8 mouse cellular contexts compared by ENCODE assay signal in genomic region chr5:139536211-139536910, GRCm38 (mm10). TPM values are rescaled to one million over a fixed set of nuclear protein-coding genes. Genes with fewer than 3 reads are reported as not detected.
A peak's percentile ranks its signal among the peaks of the same experiment; 100 is the strongest.
DNase-seq lines count a peak whose midpoint lies in the region; ATAC-seq and TF ChIP-seq lines count a peak whose summit lies in the region.

No protein-coding gene starts in this region.

- no peak overlapping the region for H3K4me3 ChIP-seq in heart, postnatal 0 days (ENCODE audit: low read depth, low read length)
- no peak overlapping the region for H3K4me3 ChIP-seq in forebrain, embryonic 16.5 days (replicated peaks; ENCODE audit: low read length)
- H3K4me3 ChIP-seq in liver, embryonic 11.5 days (ENCODE audit: low read depth, low read length), result no peak overlapping the region
- H3K4me3 ChIP-seq in neural tube, embryonic 11.5 days (ENCODE audit: low read depth, low read length), result no peak overlapping the region

- peak; percentile 46 for DNase-seq in heart, postnatal 0 days (ENCODE audit: low spot score)
- DNase-seq in heart, adult 11 months, result no peak
- DNase-seq in cerebellum, adult 11-12 months, result peak; percentile 77
- peak; percentile 72 for DNase-seq in kidney, adult 9 months
- DNase-seq in liver, embryonic 11.5 days (ENCODE audit: low spot score), result no peak
- peak; percentile 84 for DNase-seq in neural tube, embryonic 11.5 days (ENCODE audit: low spot score)
- peak; percentile 62 for DNase-seq in thymus, postnatal 14 days

- no peak for TF ChIP-seq EP300 in heart, postnatal 0 days (IDR thresholded peaks at IDR 0.05; ENCODE audit: low read depth)

- H3K4me2 ChIP-seq in heart, postnatal 0 days (ENCODE audit: low read depth, low read length), result no peak overlapping the region
- no peak overlapping the region for H3K4me2 ChIP-seq in forebrain, embryonic 16.5 days (ENCODE audit: low read length)
- no peak overlapping the region for H3K4me2 ChIP-seq in liver, embryonic 11.5 days
- peak overlapping the region; percentile 8; the same call in 1 of the 2 replicates for H3K4me2 ChIP-seq in neural tube, embryonic 11.5 days (ENCODE audit: low read depth)

- peak; percentile 83 for TF ChIP-seq CTCF in heart, postnatal 0 days (IDR thresholded peaks at IDR 0.05; ENCODE audit: low read depth)

- H3K4me1 ChIP-seq in heart, postnatal 0 days (ENCODE audit: control insufficient read depth, insufficient read depth), result no peaks in the 10 kb centered on the region
- peaks cover 16% of the 10 kb centered on the region for H3K4me1 ChIP-seq in forebrain, embryonic 16.5 days (replicated peaks; ENCODE audit: control insufficient read depth, insufficient read depth, low read length)
- H3K4me1 ChIP-seq in liver, embryonic 11.5 days (replicated peaks; ENCODE audit: control insufficient read depth, insufficient read depth, low read length), result no peaks in the 10 kb centered on the region
- H3K4me1 ChIP-seq in neural tube, embryonic 11.5 days (ENCODE audit: control insufficient read depth, insufficient read depth, low read length), result peaks cover 3% of the 10 kb centered on the region; the same call in 1 of the 2 replicates

- ATAC-seq in heart, postnatal 0 days (ENCODE audit: insufficient read depth, low read depth), result peak; percentile 67
- peak; percentile 60; the same call in 1 of the 2 replicates for ATAC-seq in forebrain, embryonic 16.5 days
- ATAC-seq in liver, embryonic 11.5 days (replicated peaks; ENCODE audit: low FRiP score), result peak; percentile 36; the same call in 1 of the 2 replicates
- ATAC-seq in neural tube, embryonic 11.5 days (ENCODE audit: insufficient read depth, low FRiP score, low TSS enrichment), result peak; percentile 29; the same call in 1 of the 2 replicates

- H3K27ac ChIP-seq in heart, postnatal 0 days (ENCODE audit: low read depth), result no peak overlapping the region
- H3K27ac ChIP-seq in forebrain, embryonic 16.5 days (ENCODE audit: low read length), result no peak overlapping the region
- no peak overlapping the region for H3K27ac ChIP-seq in liver, embryonic 11.5 days (ENCODE audit: low read depth, low read length)
- H3K27ac ChIP-seq in neural tube, embryonic 11.5 days (ENCODE audit: low read depth, low read length), result peak overlapping the region; percentile 67

- 9% methylated on average over 26 of the region's 26 CpGs for WGBS in heart, postnatal 0 days
- WGBS in forebrain, embryonic 16.5 days, result under 1% methylated on average over 26 of the region's 26 CpGs
- 3% methylated on average over 26 of the region's 26 CpGs for WGBS in liver, embryonic 11.5 days
- WGBS in neural tube, embryonic 11.5 days, result 1% methylated on average over 26 of the region's 26 CpGs

- peaks cover 69% of the 10 kb centered on the region for H3K27me3 ChIP-seq in heart, postnatal 0 days (ENCODE audit: control insufficient read depth, insufficient read depth, low read length)
- H3K27me3 ChIP-seq in forebrain, embryonic 16.5 days (replicated peaks; ENCODE audit: control insufficient read depth, insufficient read depth, low read length), result peaks cover 67% of the 10 kb centered on the region
- peaks cover 98% of the 10 kb centered on the region for H3K27me3 ChIP-seq in liver, embryonic 11.5 days (replicated peaks; ENCODE audit: control insufficient read depth, insufficient read depth, low read length)
- H3K27me3 ChIP-seq in neural tube, embryonic 11.5 days (ENCODE audit: control insufficient read depth, insufficient read depth, low read length), result peaks cover 91% of the 10 kb centered on the region

- H3K9ac ChIP-seq in heart, postnatal 0 days (replicated peaks; ENCODE audit: low read depth, low read length), result no peak overlapping the region
- H3K9ac ChIP-seq in forebrain, embryonic 16.5 days (replicated peaks; ENCODE audit: low read depth, low read length), result no peak overlapping the region
- no peak overlapping the region for H3K9ac ChIP-seq in liver, embryonic 11.5 days (ENCODE audit: low read depth, low read length)
- no peak overlapping the region; the same call in 1 of the 2 replicates for H3K9ac ChIP-seq in neural tube, embryonic 11.5 days (ENCODE audit: low read length)

- H3K9me3 ChIP-seq in heart, postnatal 0 days (replicated peaks; ENCODE audit: control insufficient read depth, low read length), result no peaks in the 10 kb centered on the region
- no peaks in the 10 kb centered on the region for H3K9me3 ChIP-seq in forebrain, embryonic 16.5 days (ENCODE audit: control insufficient read depth, low read length)
- H3K9me3 ChIP-seq in liver, embryonic 11.5 days (ENCODE audit: control insufficient read depth, low read length), result no peaks in the 10 kb centered on the region
- no peaks in the 10 kb centered on the region for H3K9me3 ChIP-seq in neural tube, embryonic 11.5 days (ENCODE audit: control insufficient read depth, low read length)

- H3K36me3 ChIP-seq in heart, postnatal 0 days (replicated peaks; ENCODE audit: control insufficient read depth, insufficient read depth, low read length), result no peaks in the 10 kb centered on the region
- H3K36me3 ChIP-seq in forebrain, embryonic 16.5 days (ENCODE audit: control insufficient read depth, insufficient read depth), result no peaks in the 10 kb centered on the region
- H3K36me3 ChIP-seq in liver, embryonic 11.5 days (ENCODE audit: control insufficient read depth, insufficient read depth, low read length), result no peaks in the 10 kb centered on the region
- no peaks in the 10 kb centered on the region for H3K36me3 ChIP-seq in neural tube, embryonic 11.5 days (ENCODE audit: control insufficient read depth, insufficient read depth, low read length)

RNA-seq across cellular contexts. Expression of gene Uncx, which starts 6.9 kb away (rescaled TPM):
- not detected in 2 replicates for total RNA-seq in heart, postnatal 0 days (2014; rRNA removed; ENCODE audit: low replicate concordance)
- not detected in 2 replicates for polyA plus RNA-seq in heart, postnatal 0 days (2015; fragmentation: Nextera tagmentation; extraction: Ambion mirVana)
- 1.6 and 6.4 TPM in 2 replicates for polyA plus RNA-seq in forebrain, embryonic 16.5 days (2015; fragmentation: Nextera tagmentation; extraction: Ambion mirVana)
- not detected in 2 replicates for polyA plus RNA-seq in liver, embryonic 11.5 days (2014; fragmentation: Nextera tagmentation; extraction: Ambion mirVana)
- polyA plus RNA-seq in neural tube, embryonic 11.5 days (2014; fragmentation: Nextera tagmentation; extraction: Ambion mirVana), result 44.9 and 45.2 TPM in 2 replicates

RNA-seq across cellular contexts. Expression of gene Zfand2a, which starts 52.0 kb away (rescaled TPM):
- total RNA-seq in heart, postnatal 0 days (2014; rRNA removed; ENCODE audit: low replicate concordance), result 16.6 and 18.0 TPM in 2 replicates
- polyA plus RNA-seq in heart, postnatal 0 days (2015; fragmentation: Nextera tagmentation; extraction: Ambion mirVana), result 5.6 and 6.3 TPM in 2 replicates
- polyA plus RNA-seq in forebrain, embryonic 16.5 days (2015; fragmentation: Nextera tagmentation; extraction: Ambion mirVana), result 18.8 and 21.4 TPM in 2 replicates
- 4.6 and 5.7 TPM in 2 replicates for polyA plus RNA-seq in liver, embryonic 11.5 days (2014; fragmentation: Nextera tagmentation; extraction: Ambion mirVana)
- polyA plus RNA-seq in neural tube, embryonic 11.5 days (2014; fragmentation: Nextera tagmentation; extraction: Ambion mirVana), result 5.4 and 7.9 TPM in 2 replicates

Comparison
In these comparisons a context has a peak if more than half of its experiments do, and no peak if none do; other contexts are left out.
1. DNase-seq: peak in heart, postnatal 0 days (single experiment), cerebellum, adult 11-12 months (single experiment), kidney, adult 9 months (single experiment), neural tube, embryonic 11.5 days (single experiment) and thymus, postnatal 14 days (single experiment); none in heart, adult 11 months (single experiment) and liver, embryonic 11.5 days (single experiment).
2. Peak in every context shown above with its lines, with median percentiles within 50 percentile points of each other: ATAC-seq.